Mouse (Mus musculus) layer of hippocampus, postnatal 14 days (tissue): ENCODE data around the gene Gzmf. TPM values are rescaled to one million over a fixed set of nuclear protein-coding genes. Genes with fewer than 3 reads are reported as not detected.
"Not testable (repeated sequence)": the region's sequence is repeated elsewhere in the genome, so short reads cannot be mapped to it uniquely, and the experiment has no call there.

Experiments
- DNase-seq, 2 experiments: peaks; one replicate each; pipeline ENCODE4 v3.0.0; 2021 to 2022; ENCODE audit warnings: low spot score in 2 of 2, mixed read lengths in 1 of 2
- long read RNA-seq, 2 experiments: library from polyadenylated mRNA; stranded (forward); transcript quantifications; one replicate each; pipeline ENCODE4 v2.0.0; 2021
- total RNA-seq, 2 experiments: library from RNA; stranded (reverse); gene quantifications; 2 replicates each; pipeline ENCODE4 v1.2.3; 2021

Gzmf gene
- total RNA-seq: not detected
- long read RNA-seq, experiment 1: 0 reads
- long read RNA-seq, experiment 2: 0 reads

- DNase-seq: no peak
These were observed at the start of gene Gzmf for GRCm38 (mm10) chr14:56211317-56211716. Gzmf (minus strand) TSS chr14:56211417.

- DNase-seq: no peak
These were observed 29.2 kb upstream of the Gzmf start for GRCm38 (mm10) chr14:56240409-56240808.

- DNase-seq: no peak
These were observed 23.3 kb upstream of the Gzmf start, which contains the start of gene Gzmc for GRCm38 (mm10) chr14:56234556-56234955. Gzmc (minus strand) TSS chr14:56234656.

DNA sequence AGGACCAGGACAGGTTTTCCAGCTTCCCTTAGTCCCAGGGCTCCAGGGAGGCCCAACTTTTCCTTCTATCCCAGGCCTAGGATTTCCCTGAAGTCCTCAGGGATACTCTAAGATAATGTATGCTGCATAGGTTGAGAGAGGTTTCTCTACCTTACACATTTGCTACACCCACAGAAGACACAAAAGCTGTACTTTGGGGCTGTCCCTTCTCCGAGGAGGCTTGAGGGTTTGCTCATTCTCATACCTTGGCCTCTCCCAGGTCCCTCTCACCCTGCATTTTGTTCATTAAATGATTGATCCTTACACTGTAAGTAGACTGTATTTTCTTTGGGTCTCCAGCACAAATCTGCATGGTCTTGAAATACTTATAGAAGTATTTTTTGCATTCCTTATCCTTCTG lies 5.6 kb downstream of the Gzmf start:
- DNase-seq: no peak

- DNase-seq: peak in 1 of 2 experiments; percentile 9
These were observed 6.2 kb downstream of the Gzmf start for GRCm38 (mm10) chr14:56205021-56205420.

DNA sequence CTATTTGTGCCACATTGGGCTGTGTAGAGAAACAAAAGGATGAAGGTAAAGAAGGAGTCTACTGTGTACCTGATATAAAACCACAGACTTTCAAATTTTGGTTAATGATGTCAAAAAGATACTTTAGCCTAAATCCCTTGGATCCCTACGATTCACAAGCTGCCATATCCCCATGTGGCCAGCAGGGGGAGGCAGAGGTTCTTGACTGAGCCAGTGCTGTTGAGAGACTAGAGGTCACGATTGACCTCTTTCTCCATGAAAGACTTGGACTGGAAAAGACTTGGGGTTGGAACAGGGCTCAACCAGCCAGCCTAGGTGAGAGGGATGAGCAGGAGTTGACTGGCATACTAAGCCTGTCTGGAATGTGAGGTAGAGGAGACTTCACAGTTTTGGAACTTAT lies 7.2 kb downstream of the Gzmf start:
- DNase-seq: peak; percentile 46 to 71

GRCm38 (mm10) chr14:56186946-56187345 lies 24.3 kb downstream of the Gzmf start:
- DNase-seq: no peak

GRCm38 (mm10) chr14:56186521-56186920 lies 24.7 kb downstream of the Gzmf start:
- DNase-seq: no peak

GRCm38 (mm10) chr14:56177651-56178050 lies 33.6 kb downstream of the Gzmf start:
- DNase-seq: not testable (repeated sequence)

DNA sequence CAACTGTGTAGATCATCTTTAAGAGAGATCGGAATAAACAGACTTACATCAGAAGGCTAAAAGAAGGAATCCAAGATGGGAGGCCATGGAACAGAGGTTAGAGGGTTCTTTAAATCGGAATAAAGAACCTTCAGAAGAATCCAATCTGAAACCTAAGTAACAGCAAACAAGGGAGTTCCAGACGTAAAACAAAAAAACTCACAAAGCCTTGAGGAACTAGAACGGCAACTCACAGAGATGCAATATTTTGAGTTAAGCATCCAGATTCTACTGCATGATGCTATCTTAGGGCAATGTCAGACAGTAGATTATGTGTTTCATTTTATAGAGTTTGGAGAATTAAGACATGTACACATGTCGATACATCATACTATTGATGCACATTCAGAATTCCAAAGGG lies 36.7 kb downstream of the Gzmf start, which contains the start of gene Gzmn:
TSS of gene Gzmn (minus strand) at position 101 of the 400 bp plus-strand sequence.
- DNase-seq: no peak

- peak in 1 of 2 experiments; percentile 76 for DNase-seq
These were observed 37.8 kb downstream of the Gzmf start for GRCm38 (mm10) chr14:56173396-56173795.

- DNase-seq: no peak
These were observed 38.5 kb downstream of the Gzmf start for GRCm38 (mm10) chr14:56172744-56173143.

GRCm38 (mm10) chr14:56168009-56168408 lies 43.2 kb downstream of the Gzmf start:
- DNase-seq: no peak

- no peak for DNase-seq
These were observed 49.1 kb downstream of the Gzmf start for GRCm38 (mm10) chr14:56162109-56162508.

DNA sequence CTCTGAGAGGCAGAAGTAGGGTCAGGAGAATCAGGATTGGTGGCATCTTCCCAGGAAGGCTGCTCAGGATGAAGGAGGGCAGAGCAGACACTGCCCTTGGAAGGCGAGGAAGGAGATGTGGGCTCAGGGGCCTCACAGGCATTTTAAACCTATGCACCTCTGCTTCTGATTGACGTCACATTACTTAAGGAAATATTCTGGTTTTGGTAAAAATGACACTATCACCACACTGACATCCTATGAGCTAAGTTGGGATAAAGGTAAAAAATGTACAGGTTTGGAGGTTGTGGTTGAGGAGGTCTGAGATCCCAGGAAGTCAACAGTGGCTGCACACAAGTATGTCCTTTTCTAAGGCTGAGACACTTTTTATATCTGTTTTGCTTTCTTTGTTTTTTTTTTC lies 51.7 kb downstream of the Gzmf start, which contains the start of gene Gzmg:
TSS of gene Gzmg (minus strand) at position 101 of the 400 bp plus-strand sequence.
- DNase-seq: not testable (repeated sequence)

GRCm38 (mm10) chr14:56155340-56155739 lies 55.9 kb downstream of the Gzmf start:
- no peak for DNase-seq

Other genes starting within 250 kb of the Gzmf start
- gene Mcpt1, start 193.4 kb downstream of the Gzmf start, total RNA-seq: not detected
- not detected for gene Mcpt9, start 180.9 kb downstream of the Gzmf start, total RNA-seq
- gene Mcpt2, start 169.4 kb downstream of the Gzmf start, total RNA-seq: not detected
- gene Mcpt4, start 149.1 kb downstream of the Gzmf start, total RNA-seq: not detected
- gene Mcpt8, start 126.1 kb downstream of the Gzmf start, total RNA-seq: not detected
- gene Ctsg, start 108.8 kb downstream of the Gzmf start, total RNA-seq: not detected
- gene Gzme, start 90.8 kb downstream of the Gzmf start, total RNA-seq: not detected
- not detected for gene Gzmd, start 78.8 kb downstream of the Gzmf start, total RNA-seq
- not detected for gene Gzmg, start 51.8 kb downstream of the Gzmf start, total RNA-seq
- not detected for gene Gzmn, start 36.8 kb downstream of the Gzmf start, total RNA-seq
- gene Gzmc, start 23.2 kb upstream of the Gzmf start, total RNA-seq: not detected
- gene Gzmb, start 50.8 kb upstream of the Gzmf start, total RNA-seq: not detected
- not detected for gene Atp12a, start 153.7 kb upstream of the Gzmf start, total RNA-seq
- gene Rnf17, start 191.2 kb upstream of the Gzmf start, total RNA-seq: under 1 TPM; 0.30 to 0.33 TPM